Mouse (Mus musculus): Measurements from ENCODE around the gene Kcnj16. TPM values are rescaled to one million over a fixed set of nuclear protein-coding genes. Genes with fewer than 3 reads are reported as not detected.

Gene Kcnj16
- polyA plus RNA-seq, 1 experiment from 2014 or later: not detected

DNA sequence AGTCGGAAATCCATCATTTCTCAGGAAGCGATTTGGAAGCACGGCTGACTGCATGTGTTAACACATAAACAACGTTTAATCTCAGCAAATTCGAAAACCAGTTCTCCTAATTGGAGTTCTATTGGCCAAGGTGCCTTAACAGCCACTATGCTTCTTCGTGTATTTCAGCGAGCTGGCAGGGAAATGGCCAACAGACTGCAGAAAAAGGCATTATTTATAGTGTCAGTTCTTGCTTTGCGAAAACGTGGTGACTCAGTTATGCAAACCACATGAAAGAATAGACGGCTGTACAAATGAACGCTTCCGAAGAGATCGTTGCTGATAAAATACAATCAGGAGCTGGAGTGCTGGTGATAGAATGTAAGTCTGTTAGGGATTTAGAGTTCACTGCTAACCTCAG is 88.2 kb downstream of the Kcnj16 start:
- ATAC-seq (ENCODE audit: extremely low read depth, insufficient number of reproducible peaks, low FRiP score, low TSS enrichment): no peak
- Histone ChIP-seq H3K27me3 (replicated peaks) (no peaks in the 10 kb centered on the region), H3K27ac (replicated peaks) (no peak overlapping the region), H3K4me1 (peaks cover 6% of the 10 kb centered on the region; the same call in 1 of the 2 replicates), H3K9me3 (no peaks in the 10 kb centered on the region), H3K9ac (no peak overlapping the region), H3K36me3 (no peaks in the 10 kb centered on the region), H3K4me2 (no peak overlapping the region), H3K4me3 (no peak overlapping the region)
- 72% methylated on average over 13 of the region's 13 CpGs for WGBS

DNA sequence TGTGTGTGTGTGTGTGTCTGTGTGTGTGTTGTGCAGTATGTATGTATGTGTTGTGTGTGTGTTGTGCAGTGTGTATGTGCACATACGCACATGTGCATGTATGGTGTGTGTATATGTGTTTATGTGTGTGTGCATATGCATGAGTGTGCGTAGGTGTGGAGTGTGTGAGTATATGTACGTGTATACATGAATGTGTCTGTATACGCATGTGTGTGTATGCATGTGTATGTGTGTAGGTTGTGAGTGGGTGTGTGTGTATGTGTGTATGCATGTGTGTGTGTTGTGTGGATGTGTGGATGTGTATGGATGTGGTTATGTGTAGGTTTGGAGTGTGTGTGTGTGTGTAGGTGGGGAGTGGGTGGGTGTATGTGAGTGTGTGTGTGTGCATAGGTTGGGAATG is 89.6 kb downstream of the Kcnj16 start:
- Histone ChIP-seq H3K4me1 (peaks cover 6% of the 10 kb centered on the region; the same call in 1 of the 2 replicates), H3K9me3 (no peaks in the 10 kb centered on the region), H3K9ac (no peak overlapping the region), H3K27ac (replicated peaks) (no peak overlapping the region), H3K36me3 (no peaks in the 10 kb centered on the region), H3K4me3 (no peak overlapping the region), H3K4me2 (no peak overlapping the region), H3K27me3 (replicated peaks) (no peaks in the 10 kb centered on the region)
- no peak for ATAC-seq (ENCODE audit: extremely low read depth, insufficient number of reproducible peaks, low FRiP score, low TSS enrichment)
- WGBS: 86% methylated on average over 4 of the region's 4 CpGs

DNA sequence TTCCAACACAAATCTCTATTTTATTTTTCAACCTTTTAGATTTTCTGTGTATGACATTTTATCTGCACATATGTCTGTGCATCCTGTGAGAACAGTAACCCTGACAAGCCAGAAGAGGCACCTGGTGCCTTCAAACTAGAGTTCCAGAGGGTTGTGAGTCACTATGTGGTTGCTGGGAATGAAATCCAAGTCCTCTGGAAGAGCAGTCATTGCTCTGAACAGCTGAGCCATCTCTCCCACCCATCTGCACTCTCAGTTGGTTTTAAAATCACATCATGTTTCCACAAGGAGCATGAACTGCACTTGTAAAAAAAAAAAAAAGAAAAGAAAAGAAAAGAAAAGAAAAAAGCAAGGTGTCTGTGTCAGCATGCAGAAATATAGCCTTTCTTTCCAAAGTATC is 91.6 kb downstream of the Kcnj16 start:
- H3K4me2 ChIP-seq: no peak overlapping the region
- no peak overlapping the region for H3K4me3 ChIP-seq
- H3K27ac ChIP-seq (replicated peaks): no peak overlapping the region
- no peaks in the 10 kb centered on the region for H3K9me3 ChIP-seq
- H3K27me3 ChIP-seq (replicated peaks): no peaks in the 10 kb centered on the region
- no peak overlapping the region for H3K9ac ChIP-seq
- ATAC-seq (ENCODE audit: extremely low read depth, insufficient number of reproducible peaks, low FRiP score, low TSS enrichment): no peak
- peaks cover 10% of the 10 kb centered on the region for H3K4me1 ChIP-seq
- H3K36me3 ChIP-seq: no peaks in the 10 kb centered on the region

DNA sequence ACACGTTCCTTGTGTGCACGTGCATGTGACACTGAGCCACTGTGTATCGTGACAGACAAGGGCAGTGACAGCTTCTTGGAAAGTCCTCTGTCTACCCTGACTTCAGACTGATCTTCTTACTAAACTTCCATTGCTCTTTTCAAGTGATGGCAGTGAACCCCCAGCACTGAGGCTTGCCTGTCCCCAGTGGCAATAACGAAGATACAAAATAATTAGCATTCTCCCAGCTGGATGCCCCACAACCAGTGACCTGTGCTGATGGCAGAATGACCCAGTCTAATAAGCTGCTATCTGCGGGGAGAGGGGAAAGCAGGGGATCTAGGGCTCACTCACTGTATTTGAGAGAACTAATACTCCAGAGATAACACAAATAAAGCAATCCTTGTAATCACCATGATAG is 92.4 kb downstream of the Kcnj16 start:
- WGBS: 48% methylated on average over 5 of the region's 5 CpGs
- Histone ChIP-seq H3K36me3 (no peaks in the 10 kb centered on the region), H3K27me3 (replicated peaks) (no peaks in the 10 kb centered on the region), H3K9ac (no peak overlapping the region), H3K9me3 (no peaks in the 10 kb centered on the region), H3K4me3 (no peak overlapping the region), H3K27ac (replicated peaks) (no peak overlapping the region), H3K4me2 (no peak overlapping the region), H3K4me1 (peaks cover 11% of the 10 kb centered on the region)
- ATAC-seq (ENCODE audit: extremely low read depth, insufficient number of reproducible peaks, low FRiP score, low TSS enrichment): no peak

DNA sequence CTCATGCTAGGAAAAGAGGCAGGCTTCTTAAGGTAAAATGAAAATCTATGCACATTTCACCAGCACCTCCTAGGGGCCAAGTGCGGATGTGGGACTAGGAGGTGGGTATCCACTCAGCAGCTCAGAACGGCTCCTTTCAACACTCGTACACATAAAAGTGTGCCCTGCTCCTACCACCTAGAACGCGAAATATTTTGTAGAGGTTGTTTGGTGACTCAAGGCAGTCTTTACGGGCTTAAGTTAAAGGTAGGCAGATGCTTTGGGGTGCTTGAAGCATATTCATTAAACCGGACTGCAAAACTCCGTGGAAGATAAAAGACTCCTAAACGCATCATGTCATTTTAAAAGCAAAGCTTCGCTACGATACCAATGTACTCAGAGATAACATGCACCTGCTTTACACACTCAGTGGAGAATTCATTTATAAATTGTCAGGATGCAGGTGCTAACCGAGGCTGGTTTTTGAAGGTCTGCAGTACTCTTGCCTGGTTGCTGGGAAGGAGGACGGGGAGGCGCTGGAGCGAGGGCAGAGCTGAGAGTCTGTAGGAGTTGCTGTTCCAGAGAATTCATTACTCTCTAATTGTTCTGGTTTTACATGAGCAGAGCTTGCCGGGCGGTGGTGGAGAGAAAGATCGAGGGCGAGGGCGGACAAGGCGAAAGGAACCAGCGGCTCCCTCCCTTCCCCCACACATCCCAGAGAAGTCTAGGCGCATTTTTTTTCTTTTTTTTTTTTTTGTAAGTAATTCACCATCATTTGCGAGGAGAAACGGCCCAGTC is 97.1 kb downstream of the Kcnj16 start:
- H3K4me3 ChIP-seq: peak overlapping the region; percentile 77
- H3K9me3 ChIP-seq: no peaks in the 10 kb centered on the region
- H3K27ac ChIP-seq (replicated peaks): peak overlapping the region; percentile 86
- WGBS: under 1% methylated on average over 25 of the region's 25 CpGs
- peaks cover 31% of the 10 kb centered on the region for H3K4me1 ChIP-seq
- H3K36me3 ChIP-seq: no peaks in the 10 kb centered on the region
- H3K27me3 ChIP-seq (replicated peaks): no peaks in the 10 kb centered on the region
- peak overlapping the region; percentile 87 for H3K9ac ChIP-seq
- no peak for ATAC-seq (ENCODE audit: extremely low read depth, insufficient number of reproducible peaks, low FRiP score, low TSS enrichment)
- H3K4me2 ChIP-seq: peak overlapping the region; percentile 90

DNA sequence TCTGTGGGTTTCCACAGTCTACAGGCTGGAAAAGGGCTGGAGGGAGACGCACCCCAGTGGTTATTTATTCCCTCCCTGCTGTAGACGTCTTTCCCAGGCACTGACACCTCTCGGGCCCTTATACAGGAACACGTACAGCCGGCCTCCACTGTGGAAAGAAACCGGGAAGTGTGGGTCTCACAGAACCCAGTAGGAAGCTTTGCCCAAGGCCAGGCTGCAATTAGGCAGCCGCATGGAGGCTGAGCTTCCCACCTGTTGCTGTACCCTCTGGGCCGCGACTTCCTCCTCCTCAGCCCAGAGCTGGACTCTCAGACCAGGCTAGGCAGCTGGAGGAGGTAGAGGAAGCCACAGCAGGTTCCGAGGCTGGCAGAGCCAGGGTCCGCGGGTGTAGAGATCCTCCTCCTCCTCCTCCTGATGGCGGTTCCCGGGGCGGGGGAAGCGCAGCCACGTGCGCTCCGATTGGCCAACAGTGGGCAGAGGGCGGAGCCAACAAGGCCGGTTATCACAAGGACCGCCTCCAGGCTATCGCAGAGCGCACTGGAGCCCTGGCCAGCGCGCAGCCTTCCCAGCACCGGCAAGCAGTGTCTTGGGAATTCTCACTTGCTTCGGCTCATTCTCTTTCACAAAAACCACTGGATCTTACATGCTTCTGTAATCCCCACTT is 97.9 kb downstream of the Kcnj16 start, which contains the start of gene Kcnj2:
Gene Kcnj2 (plus strand): TSS at position 530 of the 664 bp plus-strand sequence.
- H3K4me1 ChIP-seq: peaks cover 38% of the 10 kb centered on the region
- peak within 1 kb of the TSS; percentile 88 for H3K9ac ChIP-seq
- ATAC-seq (ENCODE audit: extremely low read depth, insufficient number of reproducible peaks, low FRiP score, low TSS enrichment): peak; percentile 92
- no peaks in the 10 kb centered on the region for H3K9me3 ChIP-seq
- H3K27me3 ChIP-seq (replicated peaks): no peaks in the 10 kb centered on the region
- H3K36me3 ChIP-seq: no peaks in the 10 kb centered on the region
- peak within 1 kb of the TSS; percentile 90 for H3K4me2 ChIP-seq
- WGBS: under 1% methylated on average over 28 of the region's 28 CpGs
- peak within 1 kb of the TSS; percentile 77 for H3K4me3 ChIP-seq
- H3K27ac ChIP-seq (replicated peaks): peak within 1 kb of the TSS; percentile 86

DNA sequence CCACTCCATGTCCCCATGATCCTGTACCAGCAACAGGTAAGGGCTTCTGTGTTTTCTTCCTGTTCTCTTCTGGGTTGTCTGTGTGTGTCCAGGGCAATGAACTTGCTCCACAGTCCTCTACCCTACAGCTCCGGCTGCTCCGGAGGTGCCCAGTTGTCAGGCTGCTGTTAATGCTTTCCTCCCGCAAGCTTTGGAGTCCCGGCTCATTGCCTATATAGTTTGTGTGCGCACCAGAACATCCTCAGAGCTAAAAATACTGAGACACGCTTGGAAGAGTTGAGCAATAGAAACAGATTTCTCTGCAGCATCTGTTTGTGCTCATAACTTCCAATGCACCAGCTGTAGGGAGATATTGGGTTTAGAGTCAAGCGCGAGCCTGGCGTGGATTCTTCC is 98.5 kb downstream of the Kcnj16 start:
- Histone ChIP-seq H3K36me3 (0 out of 2 replicates have a peak, but pooled peaks cover 4% of the 10 kb centered on the region), H3K4me3 (peak overlapping the region; percentile 77), H3K4me2 (peak overlapping the region; percentile 90), H3K27ac (replicated peaks) (peak overlapping the region; percentile 80), H3K4me1 (peaks cover 40% of the 10 kb centered on the region), H3K27me3 (replicated peaks) (no peaks in the 10 kb centered on the region), H3K9me3 (no peaks in the 10 kb centered on the region), H3K9ac (peak overlapping the region; percentile 88)
- ATAC-seq (ENCODE audit: extremely low read depth, insufficient number of reproducible peaks, low FRiP score, low TSS enrichment): no peak; the same call in 1 of the 2 replicates
- WGBS: under 1% methylated on average over 9 of the region's 9 CpGs

DNA sequence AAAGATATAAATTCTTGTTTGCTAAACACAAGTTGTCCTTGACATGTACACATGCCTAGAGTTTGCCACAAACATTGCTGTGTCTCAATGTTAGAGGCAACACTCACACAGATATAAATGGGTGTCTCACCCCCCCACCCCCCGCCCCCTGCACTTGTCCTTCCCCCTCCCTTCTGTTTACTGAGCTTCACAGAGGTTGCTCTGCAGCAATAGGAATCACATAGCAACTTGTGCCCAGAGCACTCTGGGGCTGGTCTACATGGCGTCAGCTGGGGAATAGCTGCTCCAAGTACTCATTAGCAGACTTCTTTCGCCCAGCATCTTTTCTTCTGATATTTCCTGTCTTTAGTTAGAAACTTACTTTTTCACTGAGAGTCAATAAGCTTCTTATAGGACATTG is 100.0 kb downstream of the Kcnj16 start:
- Histone ChIP-seq H3K9ac (peak overlapping the region; percentile 88), H3K27ac (replicated peaks) (no peak overlapping the region; the same call in 1 of the 2 replicates)

DNA sequence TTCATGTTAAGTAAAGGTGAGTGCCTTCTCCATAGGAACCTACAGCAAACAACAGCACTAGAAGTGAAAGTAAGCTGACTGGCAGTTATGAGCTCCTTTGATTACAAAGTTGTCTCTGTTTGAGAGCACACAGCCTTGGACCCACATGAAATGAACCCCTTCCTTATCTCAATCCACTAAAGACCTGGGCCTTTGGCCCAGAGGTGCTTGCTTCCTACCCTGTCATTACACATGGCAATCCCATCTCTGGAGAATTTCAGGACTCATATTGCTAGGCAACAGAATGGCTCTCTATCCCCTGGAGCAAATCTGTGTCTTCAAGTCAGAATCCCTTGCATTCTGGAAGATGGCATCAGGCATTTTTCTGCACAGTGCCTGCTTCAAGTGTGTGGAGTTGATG is 102.6 kb downstream of the Kcnj16 start:
- Histone ChIP-seq H3K36me3 (peaks cover 37% of the 10 kb centered on the region), H3K4me3 (no peak overlapping the region), H3K9me3 (no peaks in the 10 kb centered on the region), H3K27ac (replicated peaks) (no peak overlapping the region), H3K4me1 (peaks cover 34% of the 10 kb centered on the region), H3K4me2 (peak overlapping the region; percentile 16; the same call in 1 of the 2 replicates), H3K9ac (no peak overlapping the region), H3K27me3 (replicated peaks) (no peaks in the 10 kb centered on the region)
- ATAC-seq (ENCODE audit: extremely low read depth, insufficient number of reproducible peaks, low FRiP score, low TSS enrichment): no peak

More for the DNA sequence above, 100.0 kb downstream of the Kcnj16 start:
- no peak for ATAC-seq (ENCODE audit: extremely low read depth, insufficient number of reproducible peaks, low FRiP score, low TSS enrichment)
- H3K27me3 ChIP-seq (replicated peaks): no peaks in the 10 kb centered on the region
- H3K4me3 ChIP-seq: peak overlapping the region; percentile 77
- H3K4me2 ChIP-seq: peak overlapping the region; percentile 90
- H3K36me3 ChIP-seq: peaks cover 18% of the 10 kb centered on the region
- H3K9me3 ChIP-seq: no peaks in the 10 kb centered on the region
- H3K4me1 ChIP-seq: peaks cover 40% of the 10 kb centered on the region
- WGBS: 63% methylated on average over 3 of the region's 3 CpGs

DNA sequence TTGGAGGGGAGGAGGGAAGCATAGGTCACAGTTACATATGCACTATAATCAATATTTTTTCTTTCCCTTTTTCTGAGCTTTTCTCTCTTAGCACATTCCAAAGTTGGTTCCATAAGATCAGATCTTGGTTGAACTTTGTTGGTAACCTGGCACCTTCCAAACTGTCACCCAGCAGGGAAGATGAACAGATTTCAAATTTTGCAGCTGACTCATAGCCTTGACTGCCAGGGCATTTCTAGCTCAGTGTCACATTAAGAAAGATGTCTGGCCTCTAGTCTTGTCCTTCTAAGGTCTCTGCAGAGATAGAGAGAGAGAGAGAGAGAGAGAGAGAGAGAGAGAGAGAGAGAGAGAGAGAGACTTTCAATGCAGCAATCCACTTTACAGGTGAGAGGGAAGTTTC is 106.3 kb downstream of the Kcnj16 start:
- Histone ChIP-seq H3K4me1 (peaks cover 15% of the 10 kb centered on the region), H3K9me3 (no peaks in the 10 kb centered on the region), H3K4me3 (no peak overlapping the region), H3K4me2 (no peak overlapping the region), H3K36me3 (peaks cover 45% of the 10 kb centered on the region), H3K27me3 (replicated peaks) (no peaks in the 10 kb centered on the region), H3K9ac (no peak overlapping the region), H3K27ac (replicated peaks) (no peak overlapping the region)
- ATAC-seq (ENCODE audit: extremely low read depth, insufficient number of reproducible peaks, low FRiP score, low TSS enrichment): no peak
